Mouse (Mus musculus) stomach, embryonic 15.5 days (tissue): ENCODE results near the gene Spns2. TPM values are rescaled to one million over a fixed set of nuclear protein-coding genes. Genes with fewer than 3 reads are reported as not detected.

Experiments used
- ATAC-seq: fragments of 200-750 bp; cut with Nextera tagmentation; 2 replicates; pipeline ENCODE4 v1.8.0; 2017; ENCODE audit warnings: low read depth, moderate number of reproducible peaks, moderate TSS enrichment; ENCODE audit not compliant: insufficient read depth, low FRiP score
- H3K27ac ChIP-seq: fragments of 300-500 bp; sonication (generic); 2 replicates; pipeline ENCODE4 v1.5.1; 2015; ENCODE audit warnings: mild to moderate bottlenecking, inconsistent platforms
- H3K27me3 ChIP-seq: fragments of 300-500 bp; sonication (generic); replicated peaks from 2 replicates; pipeline ENCODE4 v1.6.1; 2015; ENCODE audit warnings: inconsistent platforms
- H3K36me3 ChIP-seq: fragments of 300-500 bp; sonication (generic); 2 replicates; pipeline ENCODE4 v1.6.1; 2015; ENCODE audit warnings: inconsistent platforms
- H3K4me1 ChIP-seq: fragments of 300-500 bp; sonication (generic); 2 replicates; pipeline ENCODE4 v1.6.1; 2015; ENCODE audit warnings: inconsistent platforms
- H3K4me2 ChIP-seq: fragments of 300-500 bp; sonication (generic); 2 replicates; pipeline ENCODE4 v1.6.1; 2015; ENCODE audit warnings: mild to moderate bottlenecking, inconsistent platforms
- H3K4me3 ChIP-seq: fragments of 300-500 bp; sonication (generic); replicated peaks from 2 replicates; pipeline ENCODE4 v1.5.1; 2015; ENCODE audit warnings: inconsistent platforms
- H3K9ac ChIP-seq: fragments of 300-500 bp; sonication (generic); 2 replicates; pipeline ENCODE4 v1.6.1; 2015; ENCODE audit warnings: inconsistent platforms
- H3K9me3 ChIP-seq: fragments of 300-500 bp; sonication (generic); 2 replicates; pipeline ENCODE4 v1.6.1; 2016; ENCODE audit warnings: inconsistent platforms
- WGBS: fragments of 180-500 bp; shearing (Covaris S2); methylation state at CpG from one replicate; pipeline ENCODE4 v1.1.7; 2015; 5-methylcytosine and 5-hydroxymethylcytosine counted together
- polyA plus RNA-seq: library from polyadenylated mRNA; unstranded; fragments of >200 nt; fragmentation: Nextera tagmentation; extraction: Ambion mirVana; gene quantifications from 2 replicates; pipeline ENCODE4 v1.2.1, GENCODE M21; 2015

Spns2 gene
- polyA plus RNA-seq, 1 experiment from 2014 or later = 6.0 TPM

- Histone ChIP-seq H3K4me2 (peak overlapping the region; percentile 42), H3K4me1 (no peaks in the 10 kb centered on the region), H3K27ac (no peak overlapping the region), H3K9me3 (no peaks in the 10 kb centered on the region), H3K4me3 (0 out of 2 replicates have a peak overlapping the region, but pooled peaks have one; percentile 13), H3K36me3 (no peaks in the 10 kb centered on the region), H3K9ac (no peak overlapping the region), H3K27me3 (no peaks in the 10 kb centered on the region)
- 47% methylated on average over 7 of the region's 7 CpGs for WGBS
- ATAC-seq = peak; percentile 58; the same call in 1 of the 2 replicates
Observed at GRCm38 (mm10) chr11:72429288-72429690, 60.4 kb downstream of the Spns2 start.

- no peaks in the 10 kb centered on the region for H3K4me1 ChIP-seq
- H3K4me2 ChIP-seq = 0 out of 2 replicates have a peak overlapping the region, but pooled peaks have one; percentile 42
- no peaks in the 10 kb centered on the region for H3K9me3 ChIP-seq
- H3K4me3 ChIP-seq = no peak overlapping the region
- H3K9ac ChIP-seq = no peak overlapping the region
- H3K36me3 ChIP-seq = no peaks in the 10 kb centered on the region
- peak; percentile 66 for ATAC-seq
- H3K27ac ChIP-seq = no peak overlapping the region
- WGBS = 4% methylated on average over 5 of the region's 5 CpGs
- no peaks in the 10 kb centered on the region for H3K27me3 ChIP-seq
Observed at GRCm38 (mm10) chr11:72428694-72429093, 61.0 kb downstream of the Spns2 start.

GRCm38 (mm10) chr11:72426884-72427283 lies 62.8 kb downstream of the Spns2 start:
- Histone ChIP-seq H3K27ac (no peak overlapping the region), H3K27me3 (no peaks in the 10 kb centered on the region), H3K9me3 (no peaks in the 10 kb centered on the region), H3K9ac (no peak overlapping the region), H3K4me1 (no peaks in the 10 kb centered on the region), H3K36me3 (no peaks in the 10 kb centered on the region), H3K4me3 (no peak overlapping the region), H3K4me2 (no peak overlapping the region)
- no peak for ATAC-seq

GRCm38 (mm10) chr11:72425201-72425600 lies 64.5 kb downstream of the Spns2 start:
- no peaks in the 10 kb centered on the region for H3K9me3 ChIP-seq
- H3K36me3 ChIP-seq = no peaks in the 10 kb centered on the region
- H3K27me3 ChIP-seq = no peaks in the 10 kb centered on the region
- H3K4me3 ChIP-seq = no peak overlapping the region
- H3K9ac ChIP-seq = no peak overlapping the region
- no peaks in the 10 kb centered on the region for H3K4me1 ChIP-seq
- H3K4me2 ChIP-seq = no peak overlapping the region
- H3K27ac ChIP-seq = no peak overlapping the region
- no peak for ATAC-seq

- no peak overlapping the region for H3K9ac ChIP-seq
- H3K4me1 ChIP-seq = no peaks in the 10 kb centered on the region
- H3K27me3 ChIP-seq = no peaks in the 10 kb centered on the region
- H3K36me3 ChIP-seq = no peaks in the 10 kb centered on the region
- H3K4me3 ChIP-seq = no peak overlapping the region
- H3K4me2 ChIP-seq = no peak overlapping the region
- 77% methylated on average over 4 of the region's 4 CpGs for WGBS
- H3K9me3 ChIP-seq = no peaks in the 10 kb centered on the region
- no peak for ATAC-seq
- no peak overlapping the region for H3K27ac ChIP-seq
Observed at GRCm38 (mm10) chr11:72423686-72424085, 66.0 kb downstream of the Spns2 start.

- ATAC-seq = no peak
- H3K4me3 ChIP-seq = no peak overlapping the region
Observed at GRCm38 (mm10) chr11:72421518-72422278, 68.0 kb downstream of the Spns2 start.

GRCm38 (mm10) chr11:72420460-72421122 lies 69.1 kb downstream of the Spns2 start:
- no peaks in the 10 kb centered on the region for H3K9me3 ChIP-seq
- H3K4me2 ChIP-seq = no peak overlapping the region
- WGBS = 80% methylated on average over 6 of the region's 6 CpGs
- H3K4me1 ChIP-seq = 0 out of 2 replicates have a peak, but pooled peaks cover 3% of the 10 kb centered on the region
- H3K27me3 ChIP-seq = no peaks in the 10 kb centered on the region
- no peak overlapping the region for H3K9ac ChIP-seq
- no peak overlapping the region for H3K27ac ChIP-seq
- no peak for ATAC-seq
- H3K36me3 ChIP-seq = no peaks in the 10 kb centered on the region
- no peak overlapping the region for H3K4me3 ChIP-seq

More at GRCm38 (mm10) chr11:72421518-72422278, 68.0 kb downstream of the Spns2 start:
- Histone ChIP-seq H3K27ac (no peak overlapping the region), H3K9me3 (no peaks in the 10 kb centered on the region), H3K4me2 (no peak overlapping the region), H3K27me3 (no peaks in the 10 kb centered on the region), H3K36me3 (no peaks in the 10 kb centered on the region), H3K9ac (no peak overlapping the region), H3K4me1 (0 out of 2 replicates have a peak, but pooled peaks cover 3% of the 10 kb centered on the region)
- WGBS = 87% methylated on average over 11 of the region's 11 CpGs

GRCm38 (mm10) chr11:72419006-72419405 lies 70.7 kb downstream of the Spns2 start:
- Histone ChIP-seq H3K4me2 (no peak overlapping the region), H3K9ac (no peak overlapping the region), H3K36me3 (no peaks in the 10 kb centered on the region), H3K4me1 (0 out of 2 replicates have a peak, but pooled peaks cover 3% of the 10 kb centered on the region), H3K9me3 (no peaks in the 10 kb centered on the region), H3K27ac (no peak overlapping the region), H3K27me3 (no peaks in the 10 kb centered on the region), H3K4me3 (no peak overlapping the region)
- 86% methylated on average over 6 of the region's 6 CpGs for WGBS
- no peak for ATAC-seq

GRCm38 (mm10) chr11:72418227-72418626 lies 71.5 kb downstream of the Spns2 start:
- no peak overlapping the region for H3K4me2 ChIP-seq
- no peak for ATAC-seq
- H3K4me1 ChIP-seq = 0 out of 2 replicates have a peak, but pooled peaks cover 3% of the 10 kb centered on the region
- no peaks in the 10 kb centered on the region for H3K9me3 ChIP-seq
- no peak overlapping the region for H3K9ac ChIP-seq
- H3K27ac ChIP-seq = no peak overlapping the region
- H3K36me3 ChIP-seq = no peaks in the 10 kb centered on the region
- WGBS = 52% methylated on average over 8 of the region's 8 CpGs
- no peaks in the 10 kb centered on the region for H3K27me3 ChIP-seq
- no peak overlapping the region for H3K4me3 ChIP-seq

- Histone ChIP-seq H3K27me3 (no peaks in the 10 kb centered on the region), H3K4me1 (0 out of 2 replicates have a peak, but pooled peaks cover 3% of the 10 kb centered on the region), H3K9ac (no peak overlapping the region), H3K4me2 (no peak overlapping the region), H3K27ac (no peak overlapping the region), H3K9me3 (no peaks in the 10 kb centered on the region), H3K36me3 (no peaks in the 10 kb centered on the region), H3K4me3 (no peak overlapping the region)
- whole genome bisulfite sequencing = 38% methylated on average over 4 of the region's 4 CpGs
- ATAC-seq = no peak
Observed at GRCm38 (mm10) chr11:72417376-72417775, 72.3 kb downstream of the Spns2 start.

GRCm38 (mm10) chr11:72416666-72417065 lies 73.0 kb downstream of the Spns2 start:
- Histone ChIP-seq H3K9me3 (no peaks in the 10 kb centered on the region), H3K9ac (no peak overlapping the region), H3K36me3 (no peaks in the 10 kb centered on the region), H3K4me3 (no peak overlapping the region), H3K4me1 (peaks cover 6% of the 10 kb centered on the region; the same call in 1 of the 2 replicates), H3K4me2 (no peak overlapping the region), H3K27me3 (no peaks in the 10 kb centered on the region), H3K27ac (no peak overlapping the region)
- no peak; the same call in 1 of the 2 replicates for ATAC-seq
- 76% methylated on average over 5 of the region's 5 CpGs for WGBS

GRCm38 (mm10) chr11:72415155-72415554 lies 74.5 kb downstream of the Spns2 start:
- Histone ChIP-seq H3K4me1 (peaks cover 7% of the 10 kb centered on the region; the same call in 1 of the 2 replicates), H3K4me3 (no peak overlapping the region), H3K36me3 (no peaks in the 10 kb centered on the region), H3K9ac (no peak overlapping the region), H3K27me3 (no peaks in the 10 kb centered on the region), H3K4me2 (no peak overlapping the region), H3K27ac (no peak overlapping the region), H3K9me3 (no peaks in the 10 kb centered on the region)
- ATAC-seq = no peak
- WGBS = 54% methylated on average over 8 of the region's 8 CpGs
